Mouse (Mus musculus) kidney, postnatal 4 days (tissue): Measurements from ENCODE around the gene Trmt112.
A peak's percentile ranks its signal among the peaks of the same experiment; 100 is the strongest.

ENCODE experiments used
- DNase-seq, 2 experiments: peaks; one replicate each; pipeline ENCODE4 v3.0.0; 2021; ENCODE audit warnings: mixed read lengths in 2 of 2

The Trmt112 gene

GRCm38 (mm10) chr19:6909021-6909420 lies 477 bp upstream of the Trmt112 start:
- peak in 1 of 2 experiments; percentile 42 for DNase-seq

GRCm38 (mm10) chr19:6910306-6910705 lies 808 bp downstream of the Trmt112 start:
- DNase-seq, result peak; percentile 69 to 82

- no peak for DNase-seq
These were observed 1.9 kb downstream of the Trmt112 start for GRCm38 (mm10) chr19:6911101-6912074.

GRCm38 (mm10) chr19:6912205-6912970 lies 2.9 kb downstream of the Trmt112 start:
- DNase-seq, result no peak

- no peak for DNase-seq
These were observed 3.5 kb downstream of the Trmt112 start for GRCm38 (mm10) chr19:6913036-6913435.

- no peak for DNase-seq
These were observed 4.5 kb downstream of the Trmt112 start for GRCm38 (mm10) chr19:6913991-6914390.

GRCm38 (mm10) chr19:6914540-6914939 lies 5.0 kb downstream of the Trmt112 start:
- no peak for DNase-seq

GRCm38 (mm10) chr19:6915276-6915675 lies 5.8 kb downstream of the Trmt112 start:
- no peak for DNase-seq

GRCm38 (mm10) chr19:6916496-6916895 lies 7.0 kb downstream of the Trmt112 start:
- DNase-seq, result no peak

GRCm38 (mm10) chr19:6918321-6918720 lies 8.8 kb downstream of the Trmt112 start:
- DNase-seq, result no peak

GRCm38 (mm10) chr19:6919431-6919830 lies 9.9 kb downstream of the Trmt112 start:
- DNase-seq, result no peak

GRCm38 (mm10) chr19:6919876-6920740 lies 10.6 kb downstream of the Trmt112 start:
- DNase-seq, result peak; percentile 68 to 80

GRCm38 (mm10) chr19:6920741-6921636 lies 11.5 kb downstream of the Trmt112 start:
- DNase-seq, result peak in 1 of 2 experiments; percentile 64

GRCm38 (mm10) chr19:6921647-6922567 lies 12.4 kb downstream of the Trmt112 start, which contains the start of gene Esrra:
TSS of gene Esrra (minus strand) at chr19:6921813.
- peak; percentile 100 for DNase-seq

GRCm38 (mm10) chr19:6922901-6923735 lies 13.6 kb downstream of the Trmt112 start:
- no peak for DNase-seq

- peak; percentile 93 for DNase-seq
These were observed 15.2 kb downstream of the Trmt112 start for GRCm38 (mm10) chr19:6924461-6925306.

- DNase-seq, result peak; percentile 49 to 75
These were observed 15.7 kb downstream of the Trmt112 start, which contains the start of gene Catsperz for GRCm38 (mm10) chr19:6925307-6925573. TSS of gene Catsperz (minus strand) at chr19:6925380.

- DNase-seq, result no peak
These were observed 16.3 kb downstream of the Trmt112 start for GRCm38 (mm10) chr19:6925611-6926329.
